Mouse (Mus musculus) bone marrow, adult 2 months (tissue): Measurements from ENCODE around the gene Mt2.

ENCODE experiments used
- CTCF ChIP-seq: fragments of 200-500 bp; IDR thresholded peaks from 2 replicates; pipeline ENCODE4 v1.5.1; 2011; ENCODE audit warnings: low read length, control low read depth; ENCODE audit not compliant: control insufficient read depth, insufficient read depth
- POLR2A ChIP-seq: fragments of 200-500 bp; IDR thresholded peaks from 2 replicates; pipeline ENCODE4 v1.6.1; 2011; ENCODE audit warnings: low read depth, mild to moderate bottlenecking, control low read depth, low read length, borderline replicate concordance; ENCODE audit not compliant: control insufficient read depth

DNA sequence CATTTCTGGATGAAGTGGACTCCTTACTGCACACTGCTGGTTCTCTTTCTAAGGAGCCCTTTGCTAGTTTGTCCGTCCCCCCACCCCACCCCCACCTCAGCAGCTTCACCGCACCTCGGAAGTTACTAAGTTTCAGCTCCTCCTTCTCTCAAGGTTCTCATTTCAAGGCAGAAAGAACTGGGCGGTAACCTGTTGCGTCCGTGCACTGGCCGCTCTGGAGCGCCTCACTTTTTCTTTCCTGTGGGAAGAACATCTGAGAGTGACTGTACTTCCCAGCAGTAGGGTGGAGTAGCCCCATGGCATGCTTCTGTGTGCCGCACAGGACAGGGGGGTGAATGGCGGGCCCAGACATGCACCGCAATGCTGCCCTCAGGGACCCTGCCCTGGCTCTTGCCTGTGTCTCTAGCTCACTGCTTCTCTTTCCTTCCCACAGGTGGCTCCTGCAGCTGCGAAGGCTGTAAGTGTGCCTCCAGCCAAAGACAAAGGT lies 11.9 kb downstream of the Mt2 start:
- no peak for TF ChIP-seq CTCF
- TF ChIP-seq POLR2A, result no peak
